Mouse (Mus musculus) testis, adult 2 months (tissue): ENCODE measurements around the gene Prkd2. TPM values are rescaled to one million over a fixed set of nuclear protein-coding genes. Genes with fewer than 3 reads are reported as not detected.

Source experiments
- H3K27ac ChIP-seq: fragments of 200-500 bp; 2 replicates; pipeline ENCODE4 v1.5.1; 2012; ENCODE audit warnings: low read depth, low read length; ENCODE audit not compliant: control insufficient read depth, insufficient read depth
- H3K27me3 ChIP-seq: fragments of 200-500 bp; 2 replicates; pipeline ENCODE4 v1.6.1; 2012; ENCODE audit warnings: mild to moderate bottlenecking, low read length, moderate library complexity; ENCODE audit not compliant: control insufficient read depth, insufficient read depth
- H3K36me3 ChIP-seq: fragments of 200-500 bp; 2 replicates; pipeline ENCODE4 v1.6.1; 2012; ENCODE audit warnings: mild to moderate bottlenecking, low read length; ENCODE audit not compliant: control insufficient read depth, insufficient read depth
- H3K4me1 ChIP-seq: fragments of 200-500 bp; 2 replicates; pipeline ENCODE4 v1.6.1; 2012; ENCODE audit warnings: low read length; ENCODE audit not compliant: control insufficient read depth, insufficient read depth
- H3K4me3 ChIP-seq: fragments of 200-500 bp; 2 replicates; pipeline ENCODE4 v1.5.1; 2012; ENCODE audit warnings: low read depth, mild to moderate bottlenecking, low read length, moderate library complexity, mixed read lengths; ENCODE audit not compliant: control insufficient read depth
- CTCF ChIP-seq: fragments of 200-500 bp; IDR thresholded peaks from 2 replicates; pipeline ENCODE4 v1.5.1; 2012; ENCODE audit warnings: low read depth, mild to moderate bottlenecking, inconsistent platforms, low read length, moderate library complexity; ENCODE audit not compliant: control insufficient read depth, insufficient read depth, insufficient replicate concordance
- POLR2A ChIP-seq: fragments of 200-500 bp; IDR thresholded peaks from 2 replicates; pipeline ENCODE4 v1.6.1; 2012; ENCODE audit warnings: low read depth, mild to moderate bottlenecking, inconsistent platforms, low read length, moderate library complexity; ENCODE audit not compliant: control insufficient read depth
- polyA plus RNA-seq: library from polyadenylated mRNA; depleted of rRNA; stranded (reverse); fragments of >200 nt; gene quantifications from 2 replicates; pipeline ENCODE4 v1.2.3, GENCODE M21; 2012; rRNA removed

The Prkd2 gene
- polyA plus RNA-seq, 1 experiment = 2.8 TPM

- Histone ChIP-seq H3K27me3 (no peaks in the 10 kb centered on the region), H3K4me3 (no peak overlapping the region), H3K27ac (no peak overlapping the region), H3K4me1 (peaks cover 7% of the 10 kb centered on the region), H3K36me3 (no peaks in the 10 kb centered on the region; the same call in 1 of the 2 replicates)
- TF ChIP-seq POLR2A (no peak), CTCF (no peak)
Measured at GRCm38 (mm10) chr7:16915461-16916340, 73.0 kb downstream of the Prkd2 start.

DNA sequence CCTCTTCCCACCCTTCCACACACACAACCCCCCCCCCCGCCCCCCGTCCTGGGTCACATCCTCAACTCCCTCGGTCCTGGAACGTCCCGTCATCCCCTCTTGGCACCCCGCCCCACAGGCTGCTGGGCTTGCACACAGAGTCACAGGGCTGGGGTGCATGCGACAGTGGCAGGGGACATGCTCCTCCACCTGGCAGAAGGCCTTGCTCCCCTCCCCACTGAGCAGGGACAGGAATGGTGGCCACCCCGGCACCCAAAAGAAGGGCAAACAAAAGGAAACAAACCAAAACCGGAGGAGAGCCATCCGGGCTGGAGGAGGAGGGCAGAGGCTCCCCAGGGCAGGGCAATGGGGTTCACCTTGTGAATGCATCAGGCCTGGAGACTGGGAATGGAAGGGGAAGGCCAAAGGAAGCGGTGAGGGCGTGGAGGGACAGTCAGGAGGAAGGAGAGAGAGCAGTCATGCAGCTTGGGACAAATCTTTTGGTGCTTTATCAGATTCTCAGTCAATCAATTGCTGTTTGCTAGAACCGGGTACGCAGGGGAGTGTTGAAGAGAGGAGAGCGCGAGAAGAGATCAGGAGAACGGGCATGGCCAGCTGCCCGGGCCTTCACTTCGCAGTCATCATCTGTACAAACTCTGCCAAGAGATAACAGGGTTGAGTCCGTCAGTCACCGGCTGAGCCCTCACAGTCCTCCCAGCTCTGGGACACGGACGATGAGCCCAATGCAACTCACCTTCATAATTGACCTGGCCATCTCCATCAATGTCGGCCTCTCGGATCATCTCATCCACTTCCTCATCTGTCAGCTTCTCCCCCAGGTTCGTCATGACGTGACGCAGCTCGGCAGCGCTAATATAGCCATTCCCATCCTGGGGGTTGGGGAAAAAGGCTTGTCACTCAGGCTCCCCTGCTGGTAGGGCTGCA, 73.9 kb downstream of the Prkd2 start:
- Histone ChIP-seq H3K4me1 (peaks cover 12% of the 10 kb centered on the region), H3K27ac (no peak overlapping the region), H3K36me3 (no peaks in the 10 kb centered on the region; the same call in 1 of the 2 replicates), H3K27me3 (no peaks in the 10 kb centered on the region), H3K4me3 (no peak overlapping the region)
- no peak for TF ChIP-seq CTCF
- no peak for TF ChIP-seq POLR2A

GRCm38 (mm10) chr7:16917447-16917846, 74.7 kb downstream of the Prkd2 start:
- Histone ChIP-seq H3K27ac (no peak overlapping the region), H3K27me3 (no peaks in the 10 kb centered on the region), H3K4me1 (peaks cover 16% of the 10 kb centered on the region), H3K36me3 (no peaks in the 10 kb centered on the region; the same call in none of the 2 replicates), H3K4me3 (no peak overlapping the region)
- TF ChIP-seq CTCF (no peak), POLR2A (no peak)

DNA sequence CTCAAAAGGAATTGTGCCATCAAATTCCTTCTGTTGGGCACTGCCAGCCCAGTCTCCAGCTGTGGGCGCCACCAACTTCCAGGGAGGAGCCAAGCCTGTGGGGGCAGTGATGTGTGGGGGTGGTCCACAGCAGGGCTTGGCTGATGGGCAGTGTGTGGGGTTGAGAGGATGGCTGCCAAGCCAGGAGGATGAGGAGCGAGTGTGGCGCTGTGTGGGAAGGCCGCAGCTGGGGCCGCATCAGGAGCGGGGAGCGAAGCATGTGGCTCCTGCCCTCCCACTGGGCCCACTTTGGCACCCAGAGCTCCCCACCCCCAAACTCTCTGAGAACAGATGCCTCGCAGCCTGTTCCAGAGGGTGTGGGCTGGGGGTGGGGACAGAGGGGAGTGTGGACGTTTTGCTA, 75.3 kb downstream of the Prkd2 start:
- no peak for TF ChIP-seq POLR2A
- TF ChIP-seq CTCF = no peak
- Histone ChIP-seq H3K27ac (no peak overlapping the region), H3K4me1 (peaks cover 22% of the 10 kb centered on the region), H3K36me3 (peaks cover 3% of the 10 kb centered on the region), H3K4me3 (no peak overlapping the region), H3K27me3 (no peaks in the 10 kb centered on the region)

GRCm38 (mm10) chr7:16918670-16919069, 76.0 kb downstream of the Prkd2 start:
- Histone ChIP-seq H3K27me3 (no peaks in the 10 kb centered on the region), H3K36me3 (peaks cover 6% of the 10 kb centered on the region), H3K27ac (no peak overlapping the region), H3K4me1 (peaks cover 24% of the 10 kb centered on the region), H3K4me3 (no peak overlapping the region)
- TF ChIP-seq POLR2A (no peak), CTCF (no peak)

DNA sequence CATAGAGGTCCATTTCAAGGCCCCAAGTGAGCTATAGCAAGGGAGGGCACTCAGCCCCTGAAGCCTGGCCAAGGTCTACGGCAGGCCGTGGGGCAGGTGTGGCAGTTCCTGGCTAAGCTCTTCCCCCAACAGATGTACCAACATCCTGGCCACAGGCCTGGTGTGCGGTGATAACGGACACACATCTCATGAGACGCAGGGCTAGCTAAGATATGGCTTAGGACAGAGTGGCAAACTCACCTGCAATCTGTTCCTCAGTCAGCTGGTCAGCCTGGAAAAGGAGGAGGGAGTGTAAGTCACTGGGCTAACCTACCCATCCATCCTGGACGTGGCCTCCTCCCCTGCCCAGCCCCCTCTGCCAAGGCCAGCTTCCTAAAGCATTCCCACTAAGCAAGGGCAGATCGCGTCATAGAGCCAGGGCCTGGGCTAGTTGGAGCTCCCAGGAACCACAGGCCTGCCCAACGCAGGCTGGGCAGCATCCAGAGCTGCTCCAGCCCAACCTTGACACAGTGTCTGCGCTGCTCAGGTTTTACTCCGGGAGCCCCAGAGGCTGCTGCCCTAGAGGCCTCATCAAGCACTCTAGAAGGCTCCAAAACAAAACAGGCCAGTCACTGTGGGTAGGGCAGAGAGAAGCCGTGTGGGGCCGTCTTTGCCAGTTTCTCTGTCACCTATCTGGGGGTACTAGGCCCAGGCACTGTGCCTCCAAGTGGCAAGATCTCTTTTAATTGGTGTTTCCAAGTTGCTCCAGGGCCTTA, 76.9 kb downstream of the Prkd2 start:
- Histone ChIP-seq H3K4me3 (no peak overlapping the region), H3K27ac (no peak overlapping the region; the same call in none of the 2 replicates), H3K4me1 (peaks cover 26% of the 10 kb centered on the region), H3K36me3 (peaks cover 6% of the 10 kb centered on the region), H3K27me3 (no peaks in the 10 kb centered on the region)
- TF ChIP-seq POLR2A (no peak), CTCF (no peak)

Other genes starting within 250 kb of the Prkd2 start
- 21.7 and 22.4 TPM in 2 replicates for gene Arhgap35, start 227.9 kb upstream of the Prkd2 start, polyA plus RNA-seq
- gene Ceacam15, start 167.2 kb upstream of the Prkd2 start, polyA plus RNA-seq = 0.10 TPM in 1 of 2 replicates, not detected in the other
- gene Ceacam9, start 121.0 kb upstream of the Prkd2 start, polyA plus RNA-seq = not detected in 2 replicates
- 240 and 279 TPM in 2 replicates for gene Ap2s1, start 104.5 kb upstream of the Prkd2 start, polyA plus RNA-seq
- 15.2 and 17.8 TPM in 2 replicates for gene Slc1a5, start 61.6 kb upstream of the Prkd2 start, polyA plus RNA-seq
- 130 and 147 TPM in 2 replicates for gene Strn4, start 27.0 kb upstream of the Prkd2 start, polyA plus RNA-seq
- gene Fkrp, start 26.2 kb upstream of the Prkd2 start, polyA plus RNA-seq = 3.4 and 3.6 TPM in 2 replicates
- 30.7 and 31.2 TPM in 2 replicates for gene Dact3, start 32.4 kb downstream of the Prkd2 start, polyA plus RNA-seq
- gene Gng8, start 48.9 kb downstream of the Prkd2 start, polyA plus RNA-seq = 9.5 and 10.3 TPM in 2 replicates
- 0.20 and 0.26 TPM in 2 replicates for gene Ptgir, start 63.6 kb downstream of the Prkd2 start, polyA plus RNA-seq
- gene Calm3, start 81.2 kb downstream of the Prkd2 start, polyA plus RNA-seq = 433 and 509 TPM in 2 replicates
- gene Pnmal2, start 101.8 kb downstream of the Prkd2 start, polyA plus RNA-seq = 34.2 and 41.6 TPM in 2 replicates
- 7.6 and 7.8 TPM in 2 replicates for gene Pnmal1, start 116.8 kb downstream of the Prkd2 start, polyA plus RNA-seq
- 1.8 and 2.4 TPM in 2 replicates for gene Gm42372, start 140.2 kb downstream of the Prkd2 start, polyA plus RNA-seq
- 1.6 TPM in 2 replicates for gene Ccdc8, start 149.8 kb downstream of the Prkd2 start, polyA plus RNA-seq
- 80.7 and 84.7 TPM in 2 replicates for gene Ppp5c, start 185.0 kb downstream of the Prkd2 start, polyA plus RNA-seq
- gene Hif3a, start 219.5 kb downstream of the Prkd2 start, polyA plus RNA-seq = 4.4 and 6.9 TPM in 2 replicates
- 0.16 and 0.19 TPM in 2 replicates for gene Psg16, start 231.1 kb downstream of the Prkd2 start, polyA plus RNA-seq